Mouse (Mus musculus): ENCODE measurements around the gene Epha5.

Epha5 gene

DNA sequence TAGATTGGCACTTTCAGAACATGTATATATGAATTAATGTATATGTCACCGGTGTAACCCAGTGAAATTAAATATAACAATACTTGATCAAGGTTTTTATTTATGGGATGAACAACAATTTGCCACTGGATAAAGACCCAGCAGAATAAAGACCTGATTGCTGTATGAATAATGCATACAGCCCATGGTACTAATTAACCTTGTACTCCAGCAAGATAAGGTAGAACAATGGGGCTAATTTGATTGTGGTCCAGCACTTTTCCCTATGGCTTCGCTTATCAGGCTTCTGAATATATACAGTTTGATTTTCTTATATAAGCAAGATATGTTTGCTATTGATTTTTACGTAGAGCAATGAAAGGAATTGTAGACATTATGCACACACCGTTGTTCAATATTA is 103.6 kb downstream of the Epha5 start:
- DNase-seq (ENCODE audit: low read depth, low spot score), result no peak

DNA sequence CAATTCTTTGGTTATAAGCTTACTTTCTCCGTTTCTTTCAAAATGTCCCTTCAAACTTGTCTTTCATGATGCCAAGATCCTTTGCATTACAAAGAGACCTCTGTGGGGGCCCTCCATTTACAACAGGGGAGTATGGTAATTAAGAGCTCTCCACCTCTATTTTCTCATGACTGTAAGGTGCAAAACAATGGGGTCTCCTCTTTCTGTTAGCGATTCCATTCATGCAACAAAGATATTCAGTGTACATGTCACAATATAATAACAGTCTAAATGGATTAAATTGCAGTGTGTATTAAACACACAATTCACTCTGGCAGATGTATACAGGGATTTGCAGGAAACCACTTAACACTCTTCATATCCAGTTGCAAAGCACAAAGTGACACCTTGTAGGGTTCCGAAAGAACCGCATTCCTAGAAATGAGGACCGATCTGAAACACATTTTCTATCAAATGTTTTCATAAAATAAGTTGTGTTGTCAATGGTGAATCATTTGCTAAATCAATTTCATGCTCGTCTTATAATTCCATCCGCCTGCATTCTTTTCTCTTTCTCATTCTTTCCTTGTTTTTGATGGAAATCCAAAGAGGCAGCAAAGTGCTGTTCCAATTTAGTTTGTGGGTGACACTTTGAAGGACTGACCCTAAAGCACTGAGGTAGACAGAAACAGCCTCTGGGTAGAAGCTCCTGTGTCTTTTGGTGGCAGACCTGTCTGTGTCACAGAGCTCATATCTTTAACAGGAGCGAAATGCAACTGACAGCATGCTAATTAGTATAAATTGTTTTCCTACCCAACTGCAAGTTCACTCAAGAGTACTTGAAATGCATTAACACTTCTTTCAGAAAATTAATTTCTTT is 118.1 kb downstream of the Epha5 start:
- no peak for DNase-seq (ENCODE audit: low read depth, low spot score)

DNA sequence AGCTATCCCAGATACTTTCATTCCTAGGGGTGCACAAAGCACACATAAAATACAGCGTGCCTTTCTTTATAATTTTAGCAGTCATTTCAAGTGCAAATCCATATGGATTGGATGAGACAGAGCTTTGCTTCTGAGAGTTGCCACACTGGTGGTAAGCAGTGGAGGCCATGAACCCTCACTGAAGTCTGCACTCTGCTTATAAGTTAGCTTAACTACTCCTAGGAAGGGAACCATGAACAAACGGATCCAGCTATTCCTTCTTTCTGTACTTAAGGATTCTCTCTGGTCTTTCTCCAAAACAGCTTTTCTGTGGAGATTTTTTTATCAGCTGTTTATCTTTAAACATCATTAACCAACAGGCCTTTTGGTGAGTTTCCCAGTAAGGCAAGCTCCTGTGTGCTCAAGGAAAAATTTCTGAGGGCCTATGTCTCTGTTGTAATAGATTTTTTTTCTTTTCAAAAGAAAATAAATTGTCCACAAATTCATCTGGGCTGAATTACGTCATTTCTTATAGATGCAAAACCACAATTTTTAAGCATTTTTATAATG is 127.7 kb downstream of the Epha5 start:
- DNase-seq (ENCODE audit: low read depth, low spot score), result no peak

DNA sequence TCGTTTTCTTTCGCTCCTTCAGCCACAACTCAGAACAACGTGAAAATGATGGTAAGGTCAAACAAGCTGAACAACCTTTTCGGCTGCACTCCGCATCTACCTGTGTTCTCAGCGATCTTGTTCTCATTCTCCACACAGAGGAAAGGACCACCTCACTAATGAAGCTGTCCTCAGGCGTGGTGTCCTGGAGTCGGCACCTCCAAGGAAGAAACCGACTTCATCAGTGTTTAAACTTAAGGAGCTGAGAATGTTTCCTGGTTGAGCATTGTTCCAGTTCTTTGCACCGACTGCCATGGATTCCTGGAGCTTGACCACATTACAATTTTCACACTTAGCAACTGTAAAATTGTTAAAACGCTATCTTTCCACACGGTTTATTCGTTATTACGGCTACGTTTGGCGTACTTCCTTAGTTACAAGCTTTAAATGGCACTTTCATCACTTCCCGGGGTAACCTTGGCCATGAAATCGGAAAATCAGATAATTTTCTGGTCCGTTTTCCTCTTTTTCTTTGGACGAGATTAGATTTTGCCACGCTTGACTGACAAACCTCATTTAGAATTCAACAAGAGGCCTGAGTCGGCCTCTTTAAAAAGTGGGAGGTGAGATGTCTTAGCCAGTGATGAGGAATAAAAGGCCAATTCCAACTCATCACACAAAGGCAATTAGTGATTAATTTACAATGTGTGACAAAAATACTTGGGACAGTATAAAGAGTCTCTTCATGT is 135.7 kb downstream of the Epha5 start:
- DNase-seq (ENCODE audit: low read depth, low spot score), result no peak

DNA sequence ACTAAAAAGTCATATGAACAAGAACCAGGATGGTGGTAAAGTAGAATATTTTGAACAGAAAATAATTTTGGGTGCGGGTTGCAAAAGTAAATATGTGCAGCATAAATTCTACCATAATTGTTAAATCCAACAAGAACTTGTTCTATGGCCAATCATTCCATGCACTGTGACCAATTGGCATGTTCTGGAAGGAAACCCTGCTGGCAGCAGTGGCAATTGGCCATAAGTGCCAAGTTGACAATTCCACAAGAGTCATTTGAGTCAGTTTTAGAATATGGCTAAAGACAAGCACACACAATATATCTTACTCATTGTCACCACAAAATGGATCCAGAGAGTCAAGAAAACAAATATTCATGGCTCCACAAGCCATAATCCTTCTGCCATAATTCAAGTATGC is 140.2 kb downstream of the Epha5 start:
- no peak for DNase-seq (ENCODE audit: low read depth, low spot score)

DNA sequence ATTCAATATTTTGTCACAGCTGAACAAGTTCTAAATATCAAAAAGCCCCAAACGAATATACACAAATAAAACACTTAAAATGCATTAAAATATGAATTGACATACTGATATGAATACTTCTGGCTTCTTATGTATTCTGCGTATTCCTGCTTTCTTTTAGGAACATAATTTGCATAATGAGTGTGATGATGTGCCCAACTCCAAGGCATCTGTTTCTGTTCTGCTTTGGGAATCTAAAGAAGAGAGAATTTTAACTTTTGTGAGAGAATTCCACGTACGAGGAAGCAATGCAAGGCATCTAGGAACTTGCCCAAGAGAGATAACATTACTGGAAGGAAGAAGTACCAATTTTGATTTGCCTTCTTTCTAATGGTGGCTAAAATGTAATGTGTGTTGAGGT is 151.8 kb downstream of the Epha5 start:
- DNase-seq (ENCODE audit: low read depth, low spot score), result no peak

DNA sequence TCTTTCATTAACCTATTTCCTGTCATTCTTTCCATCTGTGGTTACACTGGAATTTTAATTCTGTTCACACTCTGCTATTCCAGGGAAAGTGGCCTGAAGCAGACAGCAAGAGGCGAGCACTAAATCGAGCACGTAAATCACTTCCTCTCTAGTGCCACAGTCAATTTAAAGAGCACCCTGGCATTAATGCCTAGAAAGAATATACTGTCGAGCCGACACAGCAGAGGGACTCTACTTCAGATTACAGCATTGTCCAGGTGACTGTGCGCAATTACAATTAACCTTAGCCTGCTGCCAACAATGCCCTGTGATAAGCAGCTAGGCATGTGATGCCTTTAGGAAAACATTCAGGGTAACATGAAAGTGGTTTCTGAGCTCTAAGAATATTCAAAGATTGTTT is 153.2 kb downstream of the Epha5 start:
- DNase-seq (ENCODE audit: low read depth, low spot score), result no peak

DNA sequence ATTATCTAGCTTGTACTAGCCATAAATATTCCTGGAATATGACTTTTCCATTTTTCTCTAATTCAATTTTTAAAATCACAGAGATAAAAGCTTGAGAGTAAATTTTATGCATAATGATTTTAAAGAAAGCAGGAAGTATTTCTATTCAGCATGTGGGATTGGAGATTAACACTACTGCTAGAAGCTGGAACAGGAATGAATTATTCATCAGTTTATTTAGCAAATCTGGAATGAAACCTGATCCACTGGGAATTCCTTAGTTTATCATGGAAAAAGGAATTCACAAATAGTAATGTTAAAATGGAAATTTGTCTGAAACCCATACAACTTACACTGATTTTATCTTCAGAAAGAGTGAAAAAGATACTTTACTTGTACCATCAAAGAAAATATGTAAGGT is 187.2 kb downstream of the Epha5 start:
- DNase-seq (ENCODE audit: low read depth, low spot score), result no peak

DNA sequence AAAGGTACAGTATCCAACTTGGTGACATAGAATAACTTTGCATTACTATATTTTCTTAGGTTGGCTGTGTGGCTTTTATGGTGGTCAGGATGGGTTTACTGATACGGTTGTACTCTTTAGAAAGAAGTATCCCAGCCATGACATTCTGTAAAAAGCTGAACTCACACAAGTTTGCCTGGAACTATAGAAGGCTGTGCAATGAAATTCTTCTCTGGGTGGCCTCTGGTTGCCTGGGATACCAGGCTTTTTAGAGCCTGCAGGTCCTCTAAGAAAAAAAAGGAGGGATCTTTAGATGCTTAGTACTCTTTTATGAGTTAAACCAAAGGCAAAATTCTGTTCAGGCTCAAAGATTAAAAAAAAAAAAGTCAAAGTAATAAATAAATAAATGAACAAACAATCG is 208.6 kb downstream of the Epha5 start:
- DNase-seq (ENCODE audit: low read depth, low spot score), result no peak

DNA sequence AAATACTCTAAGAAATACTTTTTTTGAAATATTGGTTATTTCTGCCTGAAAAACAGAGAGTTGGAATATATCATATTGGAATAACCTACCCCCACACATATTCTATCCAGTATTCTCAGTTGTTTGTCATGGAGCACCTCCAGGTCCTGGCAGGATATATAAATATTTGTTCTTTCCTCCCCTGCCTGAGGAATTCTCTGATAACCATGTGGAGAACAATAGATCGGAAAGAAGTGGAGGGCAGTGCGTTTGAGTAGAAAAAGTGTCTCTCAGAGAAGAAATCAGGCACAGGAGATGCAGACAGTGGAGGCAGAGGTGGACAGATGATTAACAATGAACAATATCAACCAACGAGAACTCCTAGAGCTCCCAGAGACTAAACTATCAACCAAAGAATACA is 223.8 kb downstream of the Epha5 start:
- DNase-seq (ENCODE audit: low read depth, low spot score), result no peak

DNA sequence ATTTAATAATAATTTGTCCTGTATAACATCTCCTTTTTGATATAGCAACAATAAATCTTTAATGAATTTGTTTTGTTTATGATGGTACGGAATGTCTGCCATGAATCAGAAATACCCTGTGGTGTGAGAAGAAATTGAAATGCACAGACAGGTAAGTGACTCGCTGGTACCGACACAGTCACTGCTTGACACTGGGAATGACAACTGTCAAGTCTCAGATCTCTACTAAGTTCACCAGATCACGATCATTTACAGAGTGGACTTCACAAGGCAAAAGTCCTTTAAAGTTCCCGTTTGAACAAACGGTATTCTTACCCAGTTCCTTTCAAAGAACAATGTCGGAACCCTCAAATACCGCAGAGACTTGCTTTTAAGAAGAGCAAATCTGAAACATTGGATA is 233.0 kb downstream of the Epha5 start:
- DNase-seq (ENCODE audit: low read depth, low spot score), result no peak

DNA sequence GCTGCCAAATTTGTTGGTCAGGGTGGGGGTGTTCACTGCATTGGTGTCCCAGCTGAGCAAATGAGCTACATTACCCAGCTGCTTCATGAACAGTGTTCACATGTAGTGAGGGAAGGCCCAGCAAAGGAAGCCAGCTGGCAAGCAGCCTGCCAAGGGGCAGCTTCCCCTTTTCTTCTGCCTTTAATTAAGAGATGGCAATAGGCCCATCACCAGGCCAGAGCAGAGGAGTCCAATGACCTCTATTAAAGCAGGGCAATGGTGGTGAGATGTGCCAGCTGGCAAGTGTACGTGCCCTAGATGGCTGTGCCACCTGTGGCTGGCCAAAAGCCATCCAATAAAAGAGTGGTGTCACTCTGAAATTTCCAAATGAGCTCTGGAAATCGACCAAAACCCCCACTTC is 264.1 kb downstream of the Epha5 start:
- DNase-seq (ENCODE audit: low read depth, low spot score), result no peak

DNA sequence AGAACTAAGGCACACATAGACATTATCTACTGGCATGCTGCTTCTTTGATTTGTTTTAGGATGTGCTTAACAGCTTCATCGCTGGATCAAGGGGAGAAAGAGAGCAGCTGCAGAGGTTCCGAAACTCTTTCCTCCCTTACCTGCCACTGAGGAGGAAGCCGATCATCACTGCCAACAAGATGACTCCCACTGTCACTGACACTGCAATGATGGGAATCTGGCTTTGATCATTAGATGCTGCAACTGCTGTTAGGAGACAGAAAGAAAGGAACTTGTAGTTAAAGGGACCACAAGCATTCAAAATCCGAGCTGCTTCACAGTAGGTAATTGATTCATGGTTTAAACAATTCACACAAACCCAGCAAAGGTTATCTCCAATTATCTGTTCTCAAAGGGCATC is 275.0 kb downstream of the Epha5 start:
- DNase-seq (ENCODE audit: low read depth, low spot score), result no peak

DNA sequence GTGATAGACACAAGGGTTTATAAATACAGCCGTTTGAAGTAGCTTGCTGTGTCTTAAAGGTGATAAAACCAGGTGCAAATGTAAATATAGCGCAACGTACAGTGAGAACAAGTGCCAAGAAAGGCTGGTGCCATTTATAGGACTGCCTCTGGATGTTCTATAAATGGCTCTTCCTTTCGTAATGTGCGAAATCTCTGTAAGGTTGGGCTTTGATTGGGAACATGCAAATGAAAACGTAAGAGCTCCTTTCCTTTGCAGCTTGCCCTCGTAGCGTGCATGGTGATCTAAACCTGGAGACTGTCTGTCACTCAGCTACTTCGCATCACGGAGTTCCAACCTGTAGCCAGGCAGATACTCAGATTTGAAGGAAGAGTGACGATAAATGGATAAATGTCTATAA is 321.2 kb downstream of the Epha5 start:
- DNase-seq (ENCODE audit: low read depth, low spot score), result no peak

DNA sequence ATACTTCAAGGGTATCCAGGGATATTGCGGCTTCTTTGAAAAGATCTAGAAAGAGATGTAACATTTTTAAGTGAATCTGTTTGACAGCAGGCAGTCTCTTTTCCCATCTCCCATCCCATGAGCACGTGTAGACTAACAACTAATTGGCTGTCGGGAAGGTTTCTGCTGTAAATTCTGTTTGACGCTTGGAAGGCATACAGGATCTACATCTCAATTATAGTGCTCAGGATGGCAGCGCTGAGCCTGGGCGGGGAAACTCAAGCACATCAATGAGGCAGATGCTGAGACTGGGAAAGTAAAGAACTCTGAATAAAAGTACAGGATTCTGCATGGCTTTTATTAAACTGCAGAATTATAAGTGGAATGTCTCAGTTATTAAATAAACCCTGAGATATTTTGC is 335.9 kb downstream of the Epha5 start:
- DNase-seq (ENCODE audit: low read depth, low spot score), result no peak

DNA sequence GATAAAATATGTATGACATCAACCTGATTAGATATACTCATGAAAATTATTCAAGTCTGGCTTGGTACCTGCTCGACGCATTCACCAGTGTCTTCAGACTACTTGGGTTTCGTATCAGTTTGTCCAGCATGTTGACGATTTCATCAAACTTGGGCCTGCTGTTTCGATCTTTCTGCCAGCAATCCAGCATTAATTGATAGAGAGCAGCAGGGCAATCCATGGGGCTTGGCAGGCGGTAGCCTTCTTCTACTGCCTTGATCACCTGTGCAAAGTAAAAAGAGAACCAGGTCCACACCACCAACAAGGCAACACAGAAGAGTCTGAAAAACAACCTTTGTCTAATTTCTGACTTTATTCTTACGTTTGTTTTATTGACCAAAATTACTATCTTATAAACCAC is 346.2 kb downstream of the Epha5 start:
- no peak for DNase-seq (ENCODE audit: low read depth, low spot score)

DNA sequence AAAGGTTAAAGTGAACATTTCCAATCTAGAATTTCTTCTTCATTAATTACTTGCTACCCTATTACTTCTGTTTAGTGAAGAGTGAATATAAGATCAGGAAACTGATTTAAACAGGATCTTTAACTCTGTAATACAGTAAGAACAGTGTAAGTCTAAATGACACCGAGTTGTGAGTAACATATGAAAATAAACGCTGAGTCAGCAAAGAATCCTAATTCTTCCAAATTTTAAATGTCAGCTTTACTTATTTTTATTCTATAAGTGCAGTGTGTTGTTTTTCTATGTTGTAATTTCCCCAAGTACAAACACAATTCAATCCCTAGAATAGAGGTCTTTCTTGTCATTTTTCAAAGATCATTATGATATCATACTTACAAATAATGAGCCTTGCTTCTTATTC is 363.3 kb downstream of the Epha5 start:
- DNase-seq (ENCODE audit: low read depth, low spot score), result no peak

DNA sequence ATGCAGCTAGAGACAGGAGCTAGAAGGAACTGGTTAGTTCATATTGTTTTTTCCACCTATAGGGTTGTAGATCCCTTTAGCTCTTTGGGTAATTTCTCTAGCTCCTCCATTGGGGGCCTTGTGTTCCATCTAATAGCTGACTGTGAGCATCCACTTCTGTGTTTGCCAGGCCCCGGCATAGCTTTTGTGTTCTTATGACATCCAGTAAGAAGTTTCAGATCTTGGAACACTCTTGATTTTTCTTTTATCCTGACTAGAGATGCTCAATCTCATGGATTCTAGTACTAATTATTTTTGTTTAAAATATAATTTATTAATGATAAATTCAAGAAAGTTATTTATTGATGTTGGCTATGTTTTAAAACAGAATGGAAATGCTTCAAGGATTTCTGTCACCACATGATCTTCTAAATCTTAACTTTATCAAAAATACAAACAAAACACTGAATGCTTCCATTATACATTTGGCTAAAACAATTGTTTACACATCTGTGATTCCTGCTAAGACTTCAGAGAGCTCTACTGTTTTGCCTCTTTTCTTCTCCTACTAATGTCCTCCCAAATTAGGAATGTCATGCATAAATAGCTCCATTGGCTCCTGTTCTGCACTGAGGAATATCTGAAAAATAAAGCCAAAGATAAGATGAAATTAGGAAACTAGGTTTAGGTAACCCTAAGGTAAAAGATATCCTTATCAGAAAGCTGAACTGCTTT is 379.8 kb downstream of the Epha5 start:
- DNase-seq (ENCODE audit: low read depth, low spot score), result no peak
